Mouse (Mus musculus): ENCODE measurements at regions not wholly inside any gene's neighbourhood (a gene's known extent, or its start where the extent isn't known, plus 50 kb on each side); places are given as distances from the start of the nearest gene placed in this dataset.

- Histone ChIP-seq H3K36me3 (ENCODE audit: control insufficient read depth in 1 of 2, insufficient read depth in 2 of 2, low read length in 2 of 2) (no peaks in the 10 kb centered on the region), H3K9ac (ENCODE audit: control insufficient read depth, low read depth, low read length, poor library complexity, severe bottlenecking) (no peak overlapping the region), H3K4me1 (ENCODE audit: control insufficient read depth in 1 of 2, insufficient read depth in 2 of 2, low read length in 2 of 2) (no peaks in the 10 kb centered on the region), H3K79me2 (ENCODE audit: control insufficient read depth, insufficient read depth, low read length, poor library complexity) (no peaks in the 10 kb centered on the region), H3K4me3 (ENCODE audit: control insufficient read depth in 1 of 2, insufficient read depth in 1 of 2, low read depth in 2 of 2, low read length in 2 of 2) (no peak overlapping the region), H3K27me3 (ENCODE audit: control insufficient read depth in 1 of 2, insufficient read depth in 2 of 2, low read length in 2 of 2) (no peaks in the 10 kb centered on the region), H3K27ac (ENCODE audit: control insufficient read depth, low read depth, low read length) (no peak overlapping the region), H3K9me3 (replicated peaks; ENCODE audit: insufficient read depth, low read length) (no peaks in the 10 kb centered on the region)
- no peak for DNase-seq (ENCODE audit: low read depth, low spot score)
- no peak for TF ChIP-seq USF1 (IDR thresholded peaks at IDR 0.05; ENCODE audit: low read depth, low read length)
- no peak for TF ChIP-seq EP300 (IDR thresholded peaks at IDR 0.05; ENCODE audit: low read depth in 1 of 2, low read length in 2 of 2)
- TF ChIP-seq ZC3H11A (IDR thresholded peaks at IDR 0.05; ENCODE audit: low read depth, low read length), result no peak
- TF ChIP-seq TCF12 (IDR thresholded peaks at IDR 0.05; ENCODE audit: low read depth, low read length), result no peak
- TF ChIP-seq SMC3 (IDR thresholded peaks at IDR 0.05; ENCODE audit: low read depth, low read length), result no peak
- no peak for TF ChIP-seq BHLHE40 (IDR thresholded peaks at IDR 0.05; ENCODE audit: borderline replicate concordance, low read depth, low read length)
- no peak for TF ChIP-seq CHD2 (IDR thresholded peaks at IDR 0.05; ENCODE audit: low read length)
These were observed 431.4 kb upstream of the Mctp2 start for GRCm38 (mm10) chr7:72737792-72738191.

- Histone ChIP-seq H3K79me2 (ENCODE audit: control insufficient read depth, insufficient read depth, low read length, poor library complexity) (no peaks in the 10 kb centered on the region), H3K4me3 (ENCODE audit: control insufficient read depth in 1 of 2, insufficient read depth in 1 of 2, low read depth in 2 of 2, low read length in 2 of 2) (no peak overlapping the region), H3K4me1 (ENCODE audit: control insufficient read depth in 1 of 2, insufficient read depth in 2 of 2, low read length in 2 of 2) (no peaks in the 10 kb centered on the region), H3K9ac (ENCODE audit: control insufficient read depth, low read depth, low read length, poor library complexity, severe bottlenecking) (no peak overlapping the region), H3K27ac (ENCODE audit: control insufficient read depth, low read depth, low read length) (no peak overlapping the region), H3K9me3 (replicated peaks; ENCODE audit: insufficient read depth, low read length) (no peaks in the 10 kb centered on the region), H3K27me3 (ENCODE audit: control insufficient read depth in 1 of 2, insufficient read depth in 2 of 2, low read length in 2 of 2) (no peaks in the 10 kb centered on the region), H3K36me3 (ENCODE audit: control insufficient read depth in 1 of 2, insufficient read depth in 2 of 2, low read length in 2 of 2) (no peaks in the 10 kb centered on the region)
- no peak for DNase-seq (ENCODE audit: low read depth, low spot score)
- no peak for TF ChIP-seq EP300 (IDR thresholded peaks at IDR 0.05; ENCODE audit: low read depth in 1 of 2, low read length in 2 of 2)
- no peak for TF ChIP-seq POLR2AphosphoS5 (IDR thresholded peaks at IDR 0.05; ENCODE audit: borderline replicate concordance, low read depth, low read length)
- TF ChIP-seq HCFC1 (IDR thresholded peaks at IDR 0.05; ENCODE audit: low read depth, low read length), result no peak
- TF ChIP-seq MAFK (IDR thresholded peaks at IDR 0.05; ENCODE audit: borderline replicate concordance, low read depth, low read length), result no peak
- TF ChIP-seq JUND (IDR thresholded peaks at IDR 0.05; ENCODE audit: low read depth, low read length), result no peak
- TF ChIP-seq SIN3A (IDR thresholded peaks at IDR 0.05; ENCODE audit: low read length), result no peak
- TF ChIP-seq ZMIZ1 (IDR thresholded peaks at IDR 0.05; ENCODE audit: low read depth, low read length), result no peak
- TF ChIP-seq CHD1 (IDR thresholded peaks at IDR 0.05; ENCODE audit: low read depth, low read length), result no peak
- no peak for TF ChIP-seq MEF2A (IDR thresholded peaks at IDR 0.05; ENCODE audit: extremely low read depth, insufficient replicate concordance, low read depth, low read length, poor library complexity, severe bottlenecking)
- no peak for TF ChIP-seq MAX (IDR thresholded peaks at IDR 0.05; ENCODE audit: low read length)
- no peak for TF ChIP-seq CHD2 (IDR thresholded peaks at IDR 0.05; ENCODE audit: low read length)
- no peak for TF ChIP-seq MAZ (IDR thresholded peaks at IDR 0.05; ENCODE audit: low read depth, low read length)
- TF ChIP-seq GABPA (IDR thresholded peaks at IDR 0.05; ENCODE audit: low read depth, low read length), result no peak
- no peak for TF ChIP-seq POLR2AphosphoS2 (IDR thresholded peaks at IDR 0.05; ENCODE audit: low read length)
- TF ChIP-seq NELFE (IDR thresholded peaks at IDR 0.05; ENCODE audit: low read depth, low read length), result no peak
- no peak for TF ChIP-seq POLR2A (IDR thresholded peaks at IDR 0.05; ENCODE audit: control insufficient read depth in 1 of 2, insufficient read depth in 1 of 2, low read depth in 1 of 2, low read length in 2 of 2, poor library complexity in 1 of 2)
- TF ChIP-seq MYB (IDR thresholded peaks at IDR 0.05; ENCODE audit: low read depth, low read length), result no peak
- TF ChIP-seq RAD21 (IDR thresholded peaks at IDR 0.05; ENCODE audit: low read depth, low read length), result no peak
- TF ChIP-seq MYC (IDR thresholded peaks at IDR 0.05; ENCODE audit: low read depth, low read length), result no peak
- TF ChIP-seq ZNF384 (IDR thresholded peaks at IDR 0.05; ENCODE audit: low read depth, low read length), result no peak
These were observed 432.0 kb upstream of the Mctp2 start for GRCm38 (mm10) chr7:72738324-72738944.

All from MEL (cell line).